Mouse (Mus musculus): ENCODE measurements around the gene Armcx1.

DNA sequence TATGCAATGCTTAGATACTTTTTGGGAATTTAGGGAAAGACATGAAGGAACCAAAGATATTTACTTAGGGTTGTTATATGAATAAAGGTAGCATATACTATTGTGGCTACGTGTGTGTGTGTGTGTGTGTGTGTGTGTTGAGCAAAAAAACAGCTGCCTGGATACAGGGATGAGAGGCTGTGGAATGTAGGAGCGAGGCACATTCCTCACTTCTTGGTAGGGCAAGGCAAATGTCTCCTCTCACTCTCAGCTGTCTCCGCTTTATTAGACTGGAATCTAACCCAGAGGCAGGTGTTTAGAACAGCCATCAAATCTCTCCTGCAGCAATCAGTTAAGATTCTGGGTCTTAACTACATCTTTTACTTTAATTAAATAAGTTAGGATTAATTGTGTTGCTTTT lies 900 bp upstream of the Armcx1 start:
- TF ChIP-seq CTCF (IDR thresholded peaks at IDR 0.05; ENCODE audit: low read depth) (no peak), EP300 (IDR thresholded peaks at IDR 0.05; ENCODE audit: low read depth) (no peak)
